Mouse (Mus musculus): ENCODE measurements around the gene Ntan1. TPM values are rescaled to one million over a fixed set of nuclear protein-coding genes. Genes with fewer than 3 reads are reported as not detected.
"Not testable (repeated sequence)": the region's sequence is repeated elsewhere in the genome, so short reads cannot be mapped to it uniquely, and the experiment has no call there.

Ntan1 gene
- total RNA-seq, 2 experiments from 2014 or later: 37.3 to 39.9 TPM

DNA sequence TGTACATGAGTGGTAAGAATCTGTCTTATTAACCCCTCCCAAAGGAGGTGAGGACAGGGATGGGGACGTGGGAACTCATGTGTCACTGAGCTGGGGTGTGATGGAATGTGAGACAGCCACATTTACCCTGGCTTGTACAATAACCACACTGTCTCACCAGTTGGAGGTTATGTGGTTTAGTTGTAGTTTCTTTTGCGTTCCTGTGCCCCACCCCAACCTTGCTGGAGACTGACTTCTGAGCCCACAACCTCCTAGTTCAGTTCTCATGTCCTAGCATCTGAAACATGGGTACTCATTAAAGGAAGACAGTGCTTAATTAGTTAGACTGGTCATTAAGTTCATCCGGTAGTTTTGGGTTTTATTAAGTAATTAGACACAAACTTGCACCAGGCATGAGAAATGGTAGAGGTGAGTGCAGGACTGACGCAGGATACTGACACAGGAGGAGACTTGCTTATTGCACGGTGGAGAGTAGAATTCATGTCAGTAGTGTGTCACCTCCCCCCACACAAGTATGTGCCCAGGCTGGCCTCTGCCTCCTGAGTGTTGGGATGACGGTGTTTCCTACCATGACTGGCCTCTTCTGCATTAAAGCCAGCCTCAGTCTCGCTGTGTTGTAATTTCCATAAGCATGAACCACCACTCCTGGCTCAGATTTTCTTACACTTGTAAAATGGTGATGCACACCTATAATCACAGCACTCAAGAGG is 7.3 kb downstream of the Ntan1 start:
- no peak for DNase-seq
- intact Hi-C loops (cut with DNase I): no loop called here

DNA sequence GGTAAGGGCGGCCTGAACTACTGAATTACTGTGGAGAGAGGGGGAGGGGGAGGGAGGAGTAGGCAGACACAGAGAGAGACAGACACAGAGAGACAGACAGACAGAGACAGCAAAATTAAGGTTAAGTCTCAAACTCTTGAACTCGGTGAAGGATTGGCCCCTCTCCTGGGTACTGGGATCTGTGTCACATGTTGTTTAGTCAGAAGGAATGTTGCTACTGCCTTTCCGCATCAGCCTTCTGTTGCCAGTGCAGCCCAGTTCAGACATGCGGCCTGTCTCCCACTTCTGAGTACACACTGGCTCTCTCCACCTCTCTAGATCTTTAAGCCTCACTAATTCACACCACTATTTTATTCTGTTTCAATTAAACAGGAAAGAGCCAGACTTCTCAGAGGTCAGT is 7.9 kb downstream of the Ntan1 start:
- intact Hi-C loops (cut with DNase I): no loop called here
- no peak for DNase-seq

DNA sequence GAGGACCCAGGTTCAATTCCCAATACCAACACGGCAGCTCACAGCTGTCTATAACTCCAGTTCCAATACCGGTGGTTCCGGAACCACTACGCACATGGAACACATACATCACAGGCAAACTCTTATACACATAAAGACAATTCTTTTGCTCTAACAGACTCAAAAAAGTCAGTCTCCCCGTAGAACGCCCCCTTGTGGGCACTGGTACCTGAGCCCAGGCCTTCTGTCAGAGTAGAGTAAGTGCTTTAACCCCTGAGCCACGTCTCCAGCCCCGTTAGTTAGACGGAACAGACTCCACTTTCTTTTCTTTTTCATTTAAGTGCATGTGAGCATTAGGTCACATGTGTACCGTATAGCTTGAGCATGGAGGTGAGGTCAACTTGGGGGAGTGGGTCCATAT is 11.8 kb downstream of the Ntan1 start:
- DNase-seq: no peak
- intact Hi-C loops (cut with DNase I): no loop called here

DNA sequence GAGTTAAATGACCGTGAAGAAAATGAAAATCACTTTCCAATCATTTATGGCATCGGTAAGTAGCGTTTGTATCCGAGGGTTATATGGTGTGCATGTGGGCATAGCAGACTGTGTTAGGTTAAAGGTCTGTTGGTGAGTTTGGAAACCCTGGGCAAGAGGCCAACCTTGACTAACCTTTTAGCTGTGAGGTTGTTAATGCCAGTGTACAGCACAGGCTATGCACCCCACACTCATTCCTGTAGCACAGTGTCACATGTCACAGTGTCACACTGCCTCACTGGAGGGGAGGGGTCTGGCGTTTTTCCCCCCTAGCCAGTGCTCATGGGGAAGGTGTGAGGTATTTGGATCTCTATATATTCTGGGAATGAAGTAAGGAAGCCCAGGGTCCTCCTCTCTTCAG is 13.0 kb downstream of the Ntan1 start:
- no peak for DNase-seq
- intact Hi-C loops (cut with DNase I): no loop called here

DNA sequence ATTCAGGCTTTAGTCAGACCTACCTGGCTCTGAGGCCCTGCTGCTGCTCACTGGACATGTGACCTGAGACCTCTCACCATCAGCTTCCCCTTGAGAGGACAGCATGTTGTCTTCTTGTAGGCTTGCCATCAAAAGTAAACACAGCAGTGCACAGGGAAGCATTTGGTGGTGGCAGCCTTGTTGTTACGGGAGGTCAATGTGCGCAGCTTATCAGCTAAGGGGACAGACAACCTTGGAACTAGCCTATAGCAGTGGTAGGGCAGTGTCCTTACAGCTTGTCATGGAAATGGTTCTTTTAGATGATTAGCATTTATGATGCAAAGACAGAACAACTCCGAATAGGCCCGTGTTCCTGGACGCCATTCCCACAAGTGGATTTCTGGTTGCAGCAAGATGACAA is 15.7 kb downstream of the Ntan1 start:
- DNase-seq: no peak
- intact Hi-C loops (cut with DNase I): no loop called here

DNA sequence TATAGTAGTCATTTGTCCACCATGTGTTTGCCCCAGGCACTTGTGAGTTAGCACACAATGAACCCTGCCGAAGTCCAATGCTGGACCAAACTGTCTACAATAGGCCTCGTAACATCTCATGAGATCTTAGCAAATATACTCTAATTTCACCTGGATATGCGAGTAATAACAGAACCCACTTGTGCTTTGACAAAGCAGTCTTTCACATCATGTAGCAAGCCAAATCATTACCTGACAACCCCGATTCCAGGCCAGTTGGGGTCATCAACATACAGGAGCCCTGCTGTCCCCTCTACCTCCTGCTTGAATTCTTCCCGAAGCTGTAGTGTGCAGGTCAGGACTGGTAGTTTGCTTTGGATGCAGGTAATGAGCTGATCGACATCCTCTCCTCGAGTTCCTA is 21.4 kb downstream of the Ntan1 start:
- DNase-seq: no peak
- intact Hi-C loops (cut with DNase I): no loop called here

DNA sequence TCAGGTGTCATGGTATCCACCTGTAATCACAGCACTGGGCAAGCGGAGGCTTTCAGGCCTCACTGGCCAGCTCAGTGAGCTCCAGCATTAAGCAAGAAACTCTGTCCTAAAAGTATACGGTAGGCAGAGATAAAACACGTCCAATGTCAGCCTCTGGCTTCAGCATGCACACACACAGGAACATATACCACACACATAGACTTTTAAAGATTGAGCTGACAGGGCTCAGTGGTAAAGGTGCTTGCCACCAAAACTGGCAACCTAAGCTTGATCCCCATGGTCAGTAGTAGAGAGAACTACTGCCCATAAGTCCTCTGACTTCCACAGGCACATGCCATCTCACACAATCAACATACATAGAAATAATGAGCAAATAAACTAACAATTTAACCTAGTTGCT is 22.3 kb downstream of the Ntan1 start:
- DNase-seq: no peak
- intact Hi-C loops (cut with DNase I): no loop called here

DNA sequence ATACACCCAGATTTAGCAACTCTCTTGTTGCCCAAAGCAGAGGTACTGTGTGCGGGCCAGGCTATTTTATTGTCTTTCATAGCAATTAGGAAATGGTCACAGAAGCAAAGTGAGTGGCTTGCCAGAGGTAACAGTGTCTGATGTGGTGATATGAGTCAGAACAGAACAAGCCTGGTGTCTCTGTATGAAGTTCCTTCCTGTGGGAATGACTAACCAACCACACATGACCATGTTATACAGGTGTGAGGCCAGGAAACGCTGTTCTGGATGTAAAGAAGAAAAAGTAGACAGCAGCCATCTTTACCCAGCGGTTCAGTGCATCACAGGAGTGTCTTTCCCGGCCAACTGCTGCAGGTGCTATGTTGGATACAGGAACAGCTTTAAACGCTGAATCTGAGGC is 26.4 kb downstream of the Ntan1 start:
- intact Hi-C loops (cut with DNase I): no loop called here
- no peak for DNase-seq

DNA sequence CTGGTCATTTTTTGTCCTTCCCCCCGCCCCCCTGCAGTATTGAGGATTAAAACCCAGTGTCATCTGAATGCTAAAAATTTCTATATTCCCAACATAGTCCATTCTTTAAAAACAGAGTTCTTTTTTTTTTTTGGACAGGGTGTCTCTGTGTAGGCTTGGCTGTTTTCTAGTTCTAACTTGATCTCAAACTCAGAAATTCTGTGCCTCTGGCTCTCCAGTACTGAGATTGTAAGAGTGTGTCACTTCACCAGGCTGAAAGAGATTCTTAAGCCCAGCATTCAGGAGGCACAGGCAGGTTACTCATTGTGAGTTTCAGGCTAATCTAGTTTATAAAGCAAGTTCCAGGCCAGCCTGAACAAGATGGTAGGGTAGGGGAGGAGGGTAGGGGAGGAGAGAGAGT is 28.0 kb downstream of the Ntan1 start:
- intact Hi-C loops (cut with DNase I): no loop called here
- DNase-seq: no peak

DNA sequence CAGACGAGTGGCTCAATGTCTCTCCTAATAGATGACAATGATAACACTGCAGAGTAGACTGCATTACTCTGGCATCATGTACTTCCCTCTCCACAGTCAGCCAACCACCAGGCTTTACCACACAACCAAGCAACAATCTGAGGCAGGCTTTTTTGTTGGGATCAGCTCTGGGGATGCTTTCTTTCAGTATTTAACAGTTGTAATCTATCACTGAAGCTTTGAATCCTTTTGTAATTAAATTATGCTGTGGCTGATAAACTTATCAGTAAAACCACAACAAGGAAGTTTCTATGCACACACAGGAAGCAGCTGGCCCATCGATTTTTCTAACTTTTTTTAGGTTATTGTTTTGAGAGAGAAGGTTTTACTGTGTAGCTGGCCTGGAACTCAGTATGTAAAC is 29.7 kb downstream of the Ntan1 start:
- intact Hi-C loops (cut with DNase I): no loop called here
- DNase-seq: no peak

DNA sequence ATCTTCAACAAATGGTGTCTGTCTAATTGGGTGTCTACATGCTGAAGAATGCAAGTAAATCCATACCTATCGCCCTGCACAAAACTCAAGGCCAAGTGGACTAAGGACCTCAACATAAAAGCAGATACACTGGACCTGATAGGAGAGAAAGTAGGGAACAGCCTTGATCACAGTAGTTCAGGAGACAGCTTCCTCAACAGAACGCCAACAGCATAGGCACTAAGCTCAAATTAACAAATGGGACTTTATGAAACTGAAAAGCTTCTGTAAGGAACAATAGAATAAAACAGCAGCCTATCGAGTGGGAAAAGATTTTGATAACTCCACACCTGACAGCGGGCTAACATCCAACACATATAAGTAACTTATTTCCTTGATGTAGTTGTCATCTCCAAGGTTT is 32.8 kb downstream of the Ntan1 start:
- intact Hi-C loops (cut with DNase I): loop anchor here (10.0 kb wide), 1 partner anchor 57 kb away; no protein-coding TSS in a partner anchor

DNA sequence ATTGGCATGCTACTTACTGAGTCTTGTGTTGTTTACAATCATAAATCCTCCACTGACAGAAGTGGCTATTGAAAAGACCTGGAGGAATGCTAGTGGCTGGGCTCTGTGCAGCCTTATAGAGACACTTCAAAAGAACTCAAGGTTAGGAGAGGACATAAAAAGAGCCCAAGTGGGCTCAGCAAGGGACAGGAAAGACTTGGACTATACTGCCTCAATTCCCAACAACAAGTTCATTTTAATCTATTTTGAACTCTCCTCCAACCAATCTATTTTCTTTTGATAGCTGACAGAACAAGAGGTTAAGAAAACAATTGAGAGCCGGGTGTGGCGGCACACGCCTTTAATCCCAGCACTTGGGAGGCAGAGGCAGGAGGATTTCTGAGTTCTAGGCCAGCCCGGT is 35.2 kb downstream of the Ntan1 start:
- intact Hi-C loops (cut with DNase I): loop anchor here (10.0 kb wide), 1 partner anchor 59 kb away; no protein-coding TSS in a partner anchor

More for the DNA sequence above, 32.8 kb downstream of the Ntan1 start:
- DNase-seq: no peak

DNA sequence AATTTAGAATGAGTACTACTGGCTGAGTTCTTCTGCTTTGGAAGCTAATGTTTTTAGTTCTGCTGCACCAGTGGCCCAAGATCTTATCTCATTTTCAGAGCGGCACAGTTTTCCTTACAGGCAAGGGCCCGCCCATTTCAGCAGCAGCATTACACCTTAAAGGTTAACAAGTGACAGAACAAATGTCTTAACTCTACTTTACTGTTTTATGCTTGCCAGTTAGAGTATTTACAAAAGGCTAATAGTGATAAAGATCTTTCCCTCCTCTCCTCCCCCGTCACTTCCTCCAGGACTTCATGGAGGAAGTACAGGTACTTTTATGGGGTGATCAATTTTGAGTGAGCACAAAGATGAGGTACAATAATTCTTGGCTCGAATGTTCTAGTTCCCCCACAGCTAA is 47.4 kb downstream of the Ntan1 start:
- intact Hi-C loops (cut with DNase I): no loop called here
- DNase-seq: no peak

More for the DNA sequence above, 35.2 kb downstream of the Ntan1 start:
- DNase-seq: no peak

DNA sequence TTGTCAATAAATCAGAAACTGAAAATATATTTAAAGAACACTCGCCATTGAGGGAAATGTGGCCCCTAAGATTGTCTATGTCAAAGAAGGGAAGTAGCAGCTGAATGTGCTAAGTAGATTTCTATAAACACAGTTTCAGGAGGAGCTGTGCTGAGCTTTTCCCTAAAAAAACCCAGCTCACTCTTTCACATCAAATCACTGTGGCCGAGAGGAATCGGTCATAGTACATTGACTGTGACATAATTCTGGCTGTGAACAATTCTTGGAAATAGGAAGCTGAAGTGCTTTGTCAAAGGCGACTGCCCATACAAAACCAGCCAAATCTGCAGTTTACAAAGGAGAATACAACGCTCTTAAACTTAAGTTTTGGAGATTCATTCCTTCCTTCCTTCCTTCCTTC is 48.0 kb downstream of the Ntan1 start:
- intact Hi-C loops (cut with DNase I): no loop called here
- DNase-seq: no peak

DNA sequence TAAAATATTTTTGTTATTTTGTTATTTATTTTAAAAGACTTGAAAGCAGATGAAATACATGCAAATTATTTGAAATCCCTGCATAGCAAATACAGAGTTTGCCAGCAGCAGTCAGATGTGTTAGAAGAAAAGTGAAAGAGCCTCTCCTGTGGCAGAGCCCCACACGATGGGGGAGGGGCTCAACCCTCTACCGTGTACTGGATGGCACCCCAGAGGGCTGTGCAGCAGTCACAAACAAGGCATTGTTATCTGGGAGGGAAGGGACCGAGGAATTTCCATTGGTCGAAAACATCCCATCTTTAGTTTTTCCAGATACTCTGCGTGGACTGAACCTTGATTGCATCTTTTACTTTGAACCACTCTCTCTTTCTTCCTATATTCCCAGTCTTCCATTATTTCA is 48.8 kb downstream of the Ntan1 start:
- intact Hi-C loops (cut with DNase I); DNase-seq: not testable (repeated sequence)

DNA sequence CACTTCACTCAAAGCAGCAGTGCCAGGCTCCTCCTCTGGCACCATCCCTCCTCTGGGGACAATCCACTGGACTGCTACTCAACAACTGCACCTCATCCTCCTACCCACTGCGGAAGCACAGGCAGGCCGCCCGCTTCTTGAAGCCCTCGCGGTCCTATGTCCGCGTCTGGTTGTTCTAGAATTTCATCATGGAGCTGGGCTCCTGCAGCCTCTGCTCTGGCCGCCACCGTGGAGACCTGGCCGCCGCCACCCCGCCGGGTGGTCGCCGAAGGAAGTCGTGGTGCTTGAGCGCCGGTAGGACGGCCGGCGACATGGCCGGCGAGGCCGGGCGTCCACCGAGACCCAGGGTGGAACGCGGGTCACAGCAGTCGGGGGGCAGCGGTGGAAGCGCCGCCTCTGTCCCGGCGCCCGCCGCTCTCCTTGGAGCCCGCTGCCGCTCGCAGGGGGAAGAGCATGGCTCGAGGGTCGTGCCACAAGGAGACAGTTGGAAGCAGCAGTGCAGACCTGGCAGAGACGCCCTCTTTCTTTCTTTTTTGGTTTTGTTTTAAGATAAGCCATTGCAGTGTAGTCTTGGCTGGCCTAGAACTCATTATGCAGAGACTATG is 49.4 kb downstream of the Ntan1 start:
- intact Hi-C loops (cut with DNase I): no loop called here
- DNase-seq: no peak

DNA sequence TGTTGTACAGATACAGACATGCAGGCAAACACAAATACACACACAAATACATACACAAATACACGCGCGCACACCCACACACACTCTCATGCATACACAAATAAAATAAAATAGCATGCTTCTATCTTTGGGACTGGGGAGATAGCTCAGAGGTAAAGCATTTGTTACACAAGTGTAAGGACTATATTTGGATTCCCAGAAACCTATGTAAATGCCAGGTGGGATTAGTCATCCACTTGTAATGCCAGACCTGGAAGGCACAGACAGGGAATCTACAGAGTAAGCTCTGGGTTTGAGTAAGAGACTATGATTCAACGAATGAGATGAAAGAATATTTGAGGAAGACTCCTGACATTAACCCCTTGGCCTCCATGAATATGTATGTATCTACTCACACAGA is 56.8 kb downstream of the Ntan1 start:
- no peak for DNase-seq
- intact Hi-C loops (cut with DNase I): no loop called here

DNA sequence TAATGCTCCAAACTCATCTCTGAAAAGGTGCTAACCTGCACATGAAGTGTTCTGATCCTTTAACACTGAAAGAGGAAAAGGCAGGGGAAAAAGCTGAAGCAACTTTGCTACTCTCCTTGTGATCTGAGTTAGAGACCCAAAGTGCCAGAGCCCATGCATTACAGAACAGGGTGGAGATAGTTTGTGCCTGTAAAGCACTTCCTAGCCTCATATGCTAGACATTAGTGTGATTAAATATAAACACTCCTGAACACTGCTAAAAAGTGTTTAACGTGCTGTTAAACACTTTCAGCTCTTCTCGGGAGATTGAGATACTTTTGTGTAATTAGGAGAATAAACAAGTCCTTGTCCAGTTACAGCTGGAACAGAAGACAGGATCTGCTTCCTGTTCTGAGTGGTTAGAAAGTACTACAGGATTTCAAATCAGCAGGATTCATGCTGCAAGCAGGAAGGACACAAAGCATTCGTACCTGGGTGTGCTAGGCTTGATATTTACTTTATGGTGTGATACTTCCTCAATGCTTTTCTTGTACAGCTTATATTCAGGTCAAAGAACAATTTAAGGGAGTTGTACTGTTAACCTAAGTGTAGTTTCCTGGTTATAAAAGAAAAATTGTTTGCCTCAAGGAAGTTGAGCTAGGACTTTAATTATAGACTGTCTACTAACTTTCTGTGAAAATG is 64.6 kb downstream of the Ntan1 start:
- intact Hi-C loops (cut with DNase I): no loop called here
- DNase-seq: no peak
